Mouse (Mus musculus): ENCODE measurements at regions not wholly inside any gene's neighbourhood (a gene's known extent, or its start where the extent isn't known, plus 50 kb on each side); places are given as distances from the start of the nearest gene placed in this dataset.

DNA sequence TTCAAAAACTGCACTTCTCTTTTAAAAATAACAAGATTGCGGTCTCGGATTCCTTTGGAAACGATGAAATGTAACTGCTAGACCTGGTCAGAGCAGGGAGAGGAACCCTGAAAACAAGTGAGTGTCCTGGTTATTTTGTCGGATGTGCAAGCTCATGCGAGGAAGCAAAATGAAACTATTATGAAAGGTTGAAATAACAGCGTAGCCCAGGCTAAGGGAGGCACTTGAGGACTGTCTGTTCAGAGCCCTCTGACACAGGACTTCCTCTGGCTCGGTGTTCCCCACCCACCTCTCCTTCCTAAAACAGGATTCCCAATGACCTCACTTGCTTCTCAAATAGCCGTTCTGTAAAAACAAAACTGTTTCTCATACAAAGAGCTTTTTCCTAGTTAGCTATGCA is 51.3 kb upstream of the S1pr1 start:
- H3K27me3 ChIP-seq, result no peaks in the 10 kb centered on the region
- ATAC-seq (ENCODE audit: low FRiP score), result no peak
- H3K4me1 ChIP-seq, result no peaks in the 10 kb centered on the region
- no peak overlapping the region for H3K4me2 ChIP-seq (replicated peaks)
- H3K4me3 ChIP-seq, result no peak overlapping the region
- no peaks in the 10 kb centered on the region for H3K36me3 ChIP-seq
- H3K9me3 ChIP-seq (replicated peaks), result no peaks in the 10 kb centered on the region
- WGBS, result 71% methylated on average over 8 of the region's 8 CpGs
- no peak overlapping the region for H3K9ac ChIP-seq
- H3K27ac ChIP-seq, result no peak overlapping the region

DNA sequence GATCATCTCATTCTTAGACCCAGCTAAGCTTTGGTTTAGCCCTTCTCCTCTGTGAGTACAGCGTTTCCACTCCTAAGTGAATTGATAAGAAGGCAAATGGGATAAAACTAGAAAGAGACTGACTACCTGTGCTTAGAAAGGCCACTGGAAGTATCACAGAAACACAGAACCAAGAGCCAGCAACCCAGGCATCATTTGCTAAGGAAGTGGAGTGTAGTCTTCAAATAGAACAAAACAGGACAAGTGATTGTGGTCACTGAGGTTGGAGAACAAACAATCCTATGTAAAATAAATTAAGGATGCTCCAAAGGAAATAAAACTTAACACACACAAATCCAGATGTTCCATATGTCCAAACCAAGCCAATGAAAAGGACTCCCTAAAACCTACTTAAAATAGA is 53.4 kb upstream of the S1pr1 start:
- no peak overlapping the region for H3K4me2 ChIP-seq (replicated peaks)
- H3K4me1 ChIP-seq, result no peaks in the 10 kb centered on the region
- no peak for ATAC-seq (ENCODE audit: low FRiP score)
- H3K27ac ChIP-seq, result no peak overlapping the region
- H3K9me3 ChIP-seq (replicated peaks), result no peaks in the 10 kb centered on the region
- H3K9ac ChIP-seq, result no peak overlapping the region
- no peaks in the 10 kb centered on the region for H3K36me3 ChIP-seq
- 100% methylated on average over 1 of the region's 1 CpGs for WGBS
- no peak overlapping the region for H3K4me3 ChIP-seq
- no peaks in the 10 kb centered on the region for H3K27me3 ChIP-seq

DNA sequence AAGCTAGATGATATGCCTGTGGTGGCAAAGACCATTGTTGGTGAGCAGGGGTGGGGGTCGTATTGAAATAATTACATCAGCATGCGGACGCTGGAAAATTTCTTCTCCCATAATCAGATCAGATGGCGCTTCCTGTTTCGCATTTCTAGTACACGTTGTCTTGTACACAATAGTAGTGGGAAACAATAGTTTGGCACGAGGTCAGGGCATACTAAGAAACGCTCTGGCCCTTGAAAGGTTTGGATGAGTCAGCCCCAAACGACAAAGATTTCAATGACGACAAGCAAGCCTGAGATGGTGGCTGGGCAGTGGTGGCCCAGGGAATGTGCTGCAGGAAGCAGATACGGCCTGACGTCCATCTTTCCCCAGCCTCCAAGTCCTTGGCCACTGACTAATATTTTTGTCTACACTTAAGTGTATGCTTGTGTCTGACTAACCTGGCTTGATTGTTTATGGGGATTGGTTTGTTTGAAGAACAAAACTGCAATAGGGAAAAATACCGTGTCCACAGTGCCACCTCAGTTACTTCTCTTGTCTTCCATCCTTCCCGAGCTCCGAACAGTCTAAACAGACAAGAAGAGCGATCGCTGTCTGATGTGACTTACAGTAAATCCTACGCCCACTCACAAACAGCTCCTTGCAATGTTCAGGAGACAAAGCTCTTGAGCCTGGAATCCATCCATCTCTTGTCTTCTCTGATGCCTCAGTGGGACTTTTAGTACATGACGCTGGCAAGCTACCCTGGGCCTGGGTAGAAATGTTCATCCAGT is 54.1 kb upstream of the S1pr1 start:
- ATAC-seq (ENCODE audit: low FRiP score), result no peak
- WGBS, result 77% methylated on average over 19 of the region's 19 CpGs
- no peaks in the 10 kb centered on the region for H3K4me1 ChIP-seq
- no peak overlapping the region for H3K4me2 ChIP-seq (replicated peaks)
- no peaks in the 10 kb centered on the region for H3K27me3 ChIP-seq
- H3K27ac ChIP-seq, result no peak overlapping the region
- no peaks in the 10 kb centered on the region for H3K9me3 ChIP-seq (replicated peaks)
- no peak overlapping the region for H3K4me3 ChIP-seq
- H3K36me3 ChIP-seq, result no peaks in the 10 kb centered on the region
- H3K9ac ChIP-seq, result no peak overlapping the region

DNA sequence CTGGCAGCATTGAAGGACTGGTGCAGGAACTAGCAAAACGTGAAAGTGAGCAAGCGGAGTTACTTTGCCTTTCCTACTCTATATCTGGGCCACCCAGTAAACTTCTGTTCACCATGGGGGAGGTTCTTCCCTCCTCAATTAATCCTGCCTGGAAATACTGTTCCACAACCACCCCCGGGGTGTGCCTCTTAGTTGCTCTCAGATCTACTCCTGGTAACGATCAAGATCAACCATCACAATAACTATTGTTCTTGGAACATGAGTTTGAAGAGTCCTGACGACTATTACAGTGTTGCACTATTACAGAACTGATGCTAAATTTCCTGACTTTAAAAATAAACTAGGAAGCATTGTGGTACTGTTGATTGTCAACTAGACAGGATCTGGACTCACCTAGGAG is 57.8 kb upstream of the S1pr1 start:
- no peak for ATAC-seq (ENCODE audit: low FRiP score)
- Histone ChIP-seq H3K9ac (no peak overlapping the region), H3K27ac (no peak overlapping the region), H3K27me3 (no peaks in the 10 kb centered on the region), H3K9me3 (replicated peaks) (no peaks in the 10 kb centered on the region), H3K4me2 (replicated peaks) (no peak overlapping the region), H3K4me1 (peaks cover 5% of the 10 kb centered on the region), H3K4me3 (no peak overlapping the region), H3K36me3 (no peaks in the 10 kb centered on the region)
- 89% methylated on average over 5 of the region's 5 CpGs for WGBS

DNA sequence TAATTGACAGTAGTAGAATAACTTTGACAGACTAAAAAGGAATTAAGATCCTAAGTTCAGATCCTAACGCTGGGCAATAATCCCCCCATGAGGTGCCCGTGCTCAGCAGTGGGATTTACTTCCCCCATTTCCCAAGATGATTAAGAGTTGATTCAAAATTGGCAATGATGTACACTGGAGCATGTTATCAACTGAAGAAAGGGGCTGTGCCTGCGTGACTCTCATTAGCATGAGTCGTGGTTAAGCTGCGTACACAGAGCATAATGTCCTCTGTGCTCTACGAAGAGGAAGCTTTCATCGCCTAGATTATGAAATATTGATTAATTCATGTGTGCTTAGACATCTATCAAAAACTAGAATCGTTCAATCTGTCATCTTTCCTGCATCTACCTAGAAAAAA is 59.4 kb upstream of the S1pr1 start:
- Histone ChIP-seq H3K9me3 (replicated peaks) (no peaks in the 10 kb centered on the region), H3K4me1 (peaks cover 5% of the 10 kb centered on the region), H3K36me3 (no peaks in the 10 kb centered on the region), H3K4me3 (no peak overlapping the region), H3K9ac (no peak overlapping the region), H3K27me3 (no peaks in the 10 kb centered on the region), H3K27ac (peak overlapping the region; percentile 41), H3K4me2 (replicated peaks) (peak overlapping the region; percentile 32)
- ATAC-seq (ENCODE audit: low FRiP score), result peak; percentile 89
- 65% methylated on average over 8 of the region's 8 CpGs for WGBS

DNA sequence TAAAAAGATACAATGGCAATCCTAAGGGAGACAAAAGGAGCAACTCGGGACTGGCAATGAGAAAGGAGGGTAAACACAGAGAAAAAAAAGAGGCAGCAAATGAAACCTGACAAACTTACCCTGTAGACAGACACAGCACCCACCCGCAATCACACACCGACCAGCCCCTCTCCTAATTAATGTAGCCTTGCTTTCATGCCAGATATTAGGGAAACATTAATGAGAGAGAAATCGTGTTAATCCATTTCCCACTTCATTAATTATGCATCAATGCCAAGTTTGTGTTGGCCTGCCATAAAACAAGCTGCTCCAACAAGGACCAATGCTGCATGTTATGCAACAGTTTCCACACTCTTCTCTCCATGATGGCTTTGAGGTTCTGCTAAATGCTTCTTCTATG is 59.9 kb upstream of the S1pr1 start:
- no peaks in the 10 kb centered on the region for H3K36me3 ChIP-seq
- peak overlapping the region; percentile 32 for H3K4me2 ChIP-seq (replicated peaks)
- no peaks in the 10 kb centered on the region for H3K9me3 ChIP-seq (replicated peaks)
- peak overlapping the region; percentile 41 for H3K27ac ChIP-seq
- 57% methylated on average over 4 of the region's 4 CpGs for WGBS
- H3K27me3 ChIP-seq, result no peaks in the 10 kb centered on the region
- H3K9ac ChIP-seq, result no peak overlapping the region
- peak; percentile 70 for ATAC-seq (ENCODE audit: low FRiP score)
- peaks cover 5% of the 10 kb centered on the region for H3K4me1 ChIP-seq
- no peak overlapping the region for H3K4me3 ChIP-seq

DNA sequence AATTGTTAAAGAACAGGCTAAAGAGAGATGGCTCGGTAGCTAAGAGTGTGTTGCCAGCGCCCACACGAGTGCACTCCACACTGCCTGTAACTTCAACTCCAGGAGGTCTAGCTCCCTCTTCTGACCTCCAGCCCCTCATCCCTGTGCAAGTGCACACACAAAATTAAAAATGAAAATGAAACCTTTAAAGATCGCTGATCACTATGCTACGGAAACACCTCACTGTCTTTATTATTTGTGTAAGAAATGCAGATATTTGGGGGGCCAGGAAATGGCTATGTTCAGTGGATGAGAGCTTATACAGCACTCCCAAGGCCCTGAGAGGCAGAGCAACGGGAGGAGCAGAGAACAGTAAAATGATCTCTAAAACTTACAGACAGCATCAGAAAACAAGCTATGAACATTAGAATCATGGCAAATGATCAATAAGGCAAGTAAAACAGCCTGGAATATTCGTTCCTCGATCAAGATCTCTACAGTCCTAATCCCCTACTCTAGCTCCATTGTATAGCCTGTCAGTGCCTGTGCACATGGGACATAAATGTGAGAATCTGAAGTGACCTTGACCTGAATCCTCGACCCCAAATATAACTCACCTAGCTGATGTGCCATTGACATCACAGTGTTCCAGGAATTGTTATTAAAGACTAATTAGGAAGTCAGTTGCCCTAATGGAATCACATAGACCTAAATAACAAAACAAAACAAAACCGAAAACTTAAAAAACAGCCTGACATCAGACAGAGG is 64.4 kb upstream of the S1pr1 start:
- WGBS, result 89% methylated on average over 10 of the region's 10 CpGs
- no peak overlapping the region for H3K4me2 ChIP-seq (replicated peaks)
- no peaks in the 10 kb centered on the region for H3K27me3 ChIP-seq
- ATAC-seq (ENCODE audit: low FRiP score), result no peak
- no peaks in the 10 kb centered on the region for H3K36me3 ChIP-seq
- H3K4me1 ChIP-seq, result peaks cover 6% of the 10 kb centered on the region; the same call in 1 of the 2 replicates
- H3K9me3 ChIP-seq (replicated peaks), result no peaks in the 10 kb centered on the region
- H3K27ac ChIP-seq, result no peak overlapping the region
- H3K9ac ChIP-seq, result no peak overlapping the region
- H3K4me3 ChIP-seq, result no peak overlapping the region

DNA sequence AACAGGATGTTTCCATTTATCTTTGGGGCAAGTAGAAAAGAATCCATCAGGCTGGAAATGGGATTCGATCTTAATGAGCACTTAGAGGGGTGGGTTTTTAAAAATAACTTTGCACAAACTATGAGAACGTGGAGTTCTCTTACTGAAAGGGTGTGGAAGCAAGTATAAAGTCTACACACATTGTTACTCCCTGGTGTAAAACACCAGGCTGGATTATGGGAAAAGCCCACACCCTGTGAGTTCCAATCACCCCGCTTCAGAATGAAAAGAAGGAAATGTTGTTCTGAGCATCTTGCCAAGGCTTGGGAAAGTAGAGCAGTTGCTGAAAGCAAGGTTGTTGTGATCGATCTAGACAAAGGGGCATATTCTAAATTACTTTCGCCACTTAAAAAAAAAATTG is 65.0 kb upstream of the S1pr1 start:
- no peak overlapping the region for H3K4me3 ChIP-seq
- H3K27ac ChIP-seq, result no peak overlapping the region
- H3K4me2 ChIP-seq (replicated peaks), result no peak overlapping the region
- 93% methylated on average over 5 of the region's 5 CpGs for WGBS
- H3K27me3 ChIP-seq, result no peaks in the 10 kb centered on the region
- no peak overlapping the region for H3K9ac ChIP-seq
- H3K4me1 ChIP-seq, result peaks cover 3% of the 10 kb centered on the region; the same call in 1 of the 2 replicates
- ATAC-seq (ENCODE audit: low FRiP score), result no peak
- H3K9me3 ChIP-seq (replicated peaks), result no peaks in the 10 kb centered on the region
- no peaks in the 10 kb centered on the region for H3K36me3 ChIP-seq

DNA sequence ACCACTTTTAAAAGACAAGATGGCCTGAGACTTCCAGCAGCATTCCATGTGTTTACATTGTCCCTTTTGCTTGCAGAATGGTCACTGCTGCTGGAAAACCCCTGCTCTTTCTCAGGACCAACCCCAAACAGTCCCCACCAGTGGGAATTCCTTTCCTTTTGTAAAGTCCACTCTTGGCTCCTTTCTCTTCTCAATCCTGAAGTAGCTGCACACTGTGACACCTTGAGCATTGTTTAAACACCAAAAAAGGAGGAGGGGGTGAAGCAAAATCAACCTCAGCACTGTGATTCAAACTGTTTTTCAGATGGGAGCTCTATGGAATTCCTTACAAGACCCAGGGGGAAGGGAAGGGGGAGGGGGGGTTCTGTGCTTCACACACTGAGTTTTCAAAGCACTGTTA is 67.9 kb upstream of the S1pr1 start:
- H3K27me3 ChIP-seq, result no peaks in the 10 kb centered on the region
- H3K9ac ChIP-seq, result no peak overlapping the region
- H3K27ac ChIP-seq, result no peak overlapping the region
- no peaks in the 10 kb centered on the region for H3K9me3 ChIP-seq (replicated peaks)
- no peak for ATAC-seq (ENCODE audit: low FRiP score)
- 0 out of 2 replicates have a peak, but pooled peaks cover 3% of the 10 kb centered on the region for H3K4me1 ChIP-seq
- H3K4me3 ChIP-seq, result no peak overlapping the region
- no peak overlapping the region for H3K4me2 ChIP-seq (replicated peaks)
- no peaks in the 10 kb centered on the region for H3K36me3 ChIP-seq

DNA sequence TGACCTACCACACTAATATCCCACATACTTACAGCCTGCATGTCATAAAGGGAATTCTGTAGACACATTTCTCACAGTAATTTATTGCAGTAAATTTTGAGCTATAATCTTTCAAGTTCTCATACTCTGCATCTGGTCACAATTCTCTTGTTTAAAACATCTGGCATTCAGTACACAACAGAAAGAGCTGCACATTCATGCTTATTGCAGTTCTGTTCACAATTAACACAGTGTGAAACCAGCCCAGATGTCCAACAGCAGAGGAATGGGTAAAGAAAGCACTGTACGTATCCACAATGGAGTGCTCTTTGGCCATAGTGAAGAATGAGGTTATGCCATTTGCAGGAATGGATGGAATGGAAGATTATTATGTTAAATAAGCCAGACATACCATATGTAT is 72.5 kb upstream of the S1pr1 start:
- no peak for ATAC-seq (ENCODE audit: low FRiP score)
- Histone ChIP-seq H3K4me2 (replicated peaks) (no peak overlapping the region), H3K36me3 (no peaks in the 10 kb centered on the region), H3K9me3 (replicated peaks) (no peaks in the 10 kb centered on the region), H3K4me1 (0 out of 2 replicates have a peak, but pooled peaks cover 3% of the 10 kb centered on the region), H3K9ac (no peak overlapping the region), H3K27me3 (no peaks in the 10 kb centered on the region), H3K4me3 (no peak overlapping the region), H3K27ac (no peak overlapping the region)
- 74% methylated on average over 1 of the region's 1 CpGs for WGBS

DNA sequence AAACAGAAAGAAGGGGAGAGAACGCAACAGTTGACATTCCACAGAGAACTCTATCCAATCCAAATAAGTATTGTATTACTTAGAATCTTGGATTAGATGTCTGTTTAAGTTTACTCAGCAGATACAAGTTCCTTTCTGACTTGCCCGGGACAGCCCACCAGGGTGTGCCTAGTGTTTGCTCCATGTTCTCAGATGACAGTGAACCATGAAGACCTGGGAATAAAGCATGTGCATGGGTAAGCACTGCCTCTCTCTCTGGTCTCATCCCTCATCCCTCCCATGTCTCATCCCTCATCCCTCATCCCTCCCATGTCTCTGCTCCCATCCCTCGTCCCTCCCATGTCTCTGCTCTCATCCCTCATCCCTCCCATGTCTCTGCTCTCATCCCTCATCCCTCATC is 73.7 kb upstream of the S1pr1 start:
- Histone ChIP-seq H3K27ac (no peak overlapping the region), H3K9ac (no peak overlapping the region), H3K4me1 (no peaks in the 10 kb centered on the region), H3K4me2 (replicated peaks) (no peak overlapping the region), H3K9me3 (replicated peaks) (no peaks in the 10 kb centered on the region), H3K36me3 (no peaks in the 10 kb centered on the region), H3K27me3 (no peaks in the 10 kb centered on the region), H3K4me3 (no peak overlapping the region)
- 82% methylated on average over 3 of the region's 3 CpGs for WGBS
- ATAC-seq (ENCODE audit: low FRiP score), result no peak

DNA sequence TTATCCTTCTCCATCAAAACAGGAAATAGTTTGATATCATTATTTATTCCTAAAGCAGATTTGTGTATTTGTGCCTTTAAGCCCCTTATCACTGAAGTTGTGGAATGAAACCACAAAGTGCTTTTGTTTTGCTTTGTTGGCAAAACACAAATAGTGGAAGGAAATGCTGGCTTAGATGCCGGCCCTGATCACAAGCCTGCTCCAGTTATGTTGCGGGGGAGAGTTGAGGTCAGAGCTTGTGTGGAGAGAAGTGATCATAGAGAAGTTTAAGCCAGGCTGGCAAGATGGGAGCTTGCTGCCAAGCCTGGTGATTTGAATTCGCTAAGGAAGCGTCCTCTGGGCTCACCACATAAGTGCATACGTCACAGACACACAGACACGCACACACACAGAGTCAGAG is 74.2 kb upstream of the S1pr1 start:
- no peak for ATAC-seq (ENCODE audit: low FRiP score)
- H3K9ac ChIP-seq, result no peak overlapping the region
- no peak overlapping the region for H3K4me3 ChIP-seq
- H3K27me3 ChIP-seq, result no peaks in the 10 kb centered on the region
- no peak overlapping the region for H3K4me2 ChIP-seq (replicated peaks)
- no peaks in the 10 kb centered on the region for H3K36me3 ChIP-seq
- H3K27ac ChIP-seq, result no peak overlapping the region
- H3K4me1 ChIP-seq, result no peaks in the 10 kb centered on the region
- H3K9me3 ChIP-seq (replicated peaks), result no peaks in the 10 kb centered on the region
- 80% methylated on average over 6 of the region's 6 CpGs for WGBS

DNA sequence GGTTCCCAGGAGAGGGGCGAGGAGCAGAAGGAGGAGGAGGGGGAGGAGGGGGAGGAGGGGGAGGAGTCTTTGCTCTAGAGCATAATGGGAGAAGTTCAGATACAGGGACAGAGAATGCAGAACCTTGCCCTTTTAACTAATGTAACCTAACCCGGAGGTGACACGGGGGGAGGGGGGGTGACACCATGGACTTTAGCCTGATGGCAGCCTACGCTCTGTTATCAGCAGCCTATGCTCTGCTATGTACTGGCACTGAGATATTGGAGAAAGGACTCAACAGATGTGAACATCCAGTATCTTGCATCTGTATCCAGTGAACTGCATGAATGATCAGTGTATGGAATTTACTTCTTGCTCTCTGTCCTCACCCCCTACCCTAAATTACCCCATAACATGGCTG is 77.7 kb upstream of the S1pr1 start:
- Histone ChIP-seq H3K4me1 (no peaks in the 10 kb centered on the region), H3K36me3 (no peaks in the 10 kb centered on the region), H3K9ac (no peak overlapping the region), H3K9me3 (replicated peaks) (no peaks in the 10 kb centered on the region), H3K27ac (no peak overlapping the region), H3K4me3 (no peak overlapping the region), H3K27me3 (no peaks in the 10 kb centered on the region), H3K4me2 (replicated peaks) (no peak overlapping the region)
- WGBS, result 65% methylated on average over 4 of the region's 4 CpGs
- ATAC-seq (ENCODE audit: low FRiP score), result 0 out of 2 replicates have a peak, but pooled peaks have one; percentile 43

All from hindbrain, embryonic 12.5 days (tissue).